Mouse (Mus musculus): ENCODE data around the gene Kcna2. TPM values are rescaled to one million over a fixed set of nuclear protein-coding genes. Genes with fewer than 3 reads are reported as not detected.
A peak's percentile ranks its signal among the peaks of the same experiment; 100 is the strongest.

The Kcna2 gene
- 0.72 and 0.80 TPM in 2 replicates for polyA plus RNA-seq (2015; fragmentation: Nextera tagmentation; extraction: Ambion mirVana)

- Histone ChIP-seq H3K36me3 (ENCODE audit: control insufficient read depth, insufficient read depth, low read length) (no peaks in the 10 kb centered on the region), H3K9me3 (ENCODE audit: control insufficient read depth, low read length) (no peaks in the 10 kb centered on the region), H3K27me3 (ENCODE audit: control insufficient read depth, insufficient read depth, low read depth, low read length) (peaks cover 46% of the 10 kb centered on the region), H3K4me3 (ENCODE audit: low read length) (peak within 1 kb of the TSS; percentile 47), H3K9ac (ENCODE audit: low read length) (peak within 1 kb of the TSS; percentile 60), H3K4me1 (replicated peaks; ENCODE audit: control insufficient read depth, insufficient read depth, low read length) (0 out of 2 replicates have a peak, but pooled peaks cover 5% of the 10 kb centered on the region), H3K27ac (ENCODE audit: low read length) (no peak within 1 kb of the TSS), H3K4me2 (ENCODE audit: low read depth, low read length) (peak within 1 kb of the TSS; percentile 72)
- no peak for ATAC-seq (ENCODE audit: low read depth)
- 4% methylated on average over 16 of the region's 16 CpGs for WGBS
Measured at GRCm38 (mm10) chr3:107100811-107101455, at the start of gene Kcna2. TSS of gene Kcna2 (plus strand) at chr3:107101146.

GRCm38 (mm10) chr3:107061468-107061867 lies 39.5 kb upstream of the Kcna2 start:
- Histone ChIP-seq H3K9ac (ENCODE audit: low read length) (no peak overlapping the region), H3K36me3 (ENCODE audit: control insufficient read depth, insufficient read depth, low read length) (no peaks in the 10 kb centered on the region), H3K27me3 (ENCODE audit: control insufficient read depth, insufficient read depth, low read depth, low read length) (no peaks in the 10 kb centered on the region), H3K27ac (ENCODE audit: low read length) (no peak overlapping the region), H3K4me1 (replicated peaks; ENCODE audit: control insufficient read depth, insufficient read depth, low read length) (no peaks in the 10 kb centered on the region), H3K4me3 (ENCODE audit: low read length) (no peak overlapping the region), H3K9me3 (ENCODE audit: control insufficient read depth, low read length) (no peaks in the 10 kb centered on the region), H3K4me2 (ENCODE audit: low read depth, low read length) (no peak overlapping the region)
- ATAC-seq (ENCODE audit: low read depth) = no peak
- 61% methylated on average over 1 of the region's 1 CpGs for WGBS

GRCm38 (mm10) chr3:107062771-107063170 lies 38.2 kb upstream of the Kcna2 start:
- Histone ChIP-seq H3K4me3 (ENCODE audit: low read length) (no peak overlapping the region), H3K36me3 (ENCODE audit: control insufficient read depth, insufficient read depth, low read length) (no peaks in the 10 kb centered on the region), H3K4me1 (replicated peaks; ENCODE audit: control insufficient read depth, insufficient read depth, low read length) (no peaks in the 10 kb centered on the region), H3K4me2 (ENCODE audit: low read depth, low read length) (no peak overlapping the region), H3K9ac (ENCODE audit: low read length) (no peak overlapping the region), H3K27ac (ENCODE audit: low read length) (no peak overlapping the region), H3K9me3 (ENCODE audit: control insufficient read depth, low read length) (no peaks in the 10 kb centered on the region), H3K27me3 (ENCODE audit: control insufficient read depth, insufficient read depth, low read depth, low read length) (no peaks in the 10 kb centered on the region)
- WGBS = 49% methylated on average over 1 of the region's 1 CpGs
- no peak for ATAC-seq (ENCODE audit: low read depth)

GRCm38 (mm10) chr3:107065510-107066095 lies 35.3 kb upstream of the Kcna2 start:
- H3K9ac ChIP-seq (ENCODE audit: low read length) = no peak overlapping the region
- 58% methylated on average over 6 of the region's 6 CpGs for WGBS
- no peak for ATAC-seq (ENCODE audit: low read depth)
- no peaks in the 10 kb centered on the region for H3K27me3 ChIP-seq (ENCODE audit: control insufficient read depth, insufficient read depth, low read depth, low read length)
- H3K4me3 ChIP-seq (ENCODE audit: low read length) = no peak overlapping the region
- no peaks in the 10 kb centered on the region for H3K4me1 ChIP-seq (replicated peaks; ENCODE audit: control insufficient read depth, insufficient read depth, low read length)
- no peak overlapping the region for H3K27ac ChIP-seq (ENCODE audit: low read length)
- no peaks in the 10 kb centered on the region for H3K9me3 ChIP-seq (ENCODE audit: control insufficient read depth, low read length)
- H3K36me3 ChIP-seq (ENCODE audit: control insufficient read depth, insufficient read depth, low read length) = no peaks in the 10 kb centered on the region
- H3K4me2 ChIP-seq (ENCODE audit: low read depth, low read length) = no peak overlapping the region

- 77% methylated on average over 7 of the region's 7 CpGs for WGBS
- Histone ChIP-seq H3K36me3 (ENCODE audit: control insufficient read depth, insufficient read depth, low read length) (no peaks in the 10 kb centered on the region), H3K27ac (ENCODE audit: low read length) (no peak overlapping the region), H3K9ac (ENCODE audit: low read length) (no peak overlapping the region), H3K4me2 (ENCODE audit: low read depth, low read length) (no peak overlapping the region), H3K27me3 (ENCODE audit: control insufficient read depth, insufficient read depth, low read depth, low read length) (no peaks in the 10 kb centered on the region), H3K4me1 (replicated peaks; ENCODE audit: control insufficient read depth, insufficient read depth, low read length) (no peaks in the 10 kb centered on the region), H3K4me3 (ENCODE audit: low read length) (no peak overlapping the region), H3K9me3 (ENCODE audit: control insufficient read depth, low read length) (no peaks in the 10 kb centered on the region)
- ATAC-seq (ENCODE audit: low read depth) = no peak
Measured at GRCm38 (mm10) chr3:107066165-107066850, 34.6 kb upstream of the Kcna2 start.

GRCm38 (mm10) chr3:107067245-107067644 lies 33.7 kb upstream of the Kcna2 start:
- Histone ChIP-seq H3K9me3 (ENCODE audit: control insufficient read depth, low read length) (no peaks in the 10 kb centered on the region), H3K4me2 (ENCODE audit: low read depth, low read length) (no peak overlapping the region), H3K4me1 (replicated peaks; ENCODE audit: control insufficient read depth, insufficient read depth, low read length) (no peaks in the 10 kb centered on the region), H3K9ac (ENCODE audit: low read length) (no peak overlapping the region), H3K27me3 (ENCODE audit: control insufficient read depth, insufficient read depth, low read depth, low read length) (no peaks in the 10 kb centered on the region), H3K27ac (ENCODE audit: low read length) (no peak overlapping the region), H3K36me3 (ENCODE audit: control insufficient read depth, insufficient read depth, low read length) (no peaks in the 10 kb centered on the region), H3K4me3 (ENCODE audit: low read length) (no peak overlapping the region)
- WGBS = 74% methylated on average over 6 of the region's 6 CpGs
- no peak for ATAC-seq (ENCODE audit: low read depth)

GRCm38 (mm10) chr3:107073863-107074262 lies 27.1 kb upstream of the Kcna2 start:
- no peak for ATAC-seq (ENCODE audit: low read depth)
- H3K27ac ChIP-seq (ENCODE audit: low read length) = no peak overlapping the region
- no peaks in the 10 kb centered on the region for H3K9me3 ChIP-seq (ENCODE audit: control insufficient read depth, low read length)
- H3K4me3 ChIP-seq (ENCODE audit: low read length) = no peak overlapping the region
- H3K4me2 ChIP-seq (ENCODE audit: low read depth, low read length) = no peak overlapping the region
- no peak overlapping the region for H3K9ac ChIP-seq (ENCODE audit: low read length)
- no peaks in the 10 kb centered on the region for H3K27me3 ChIP-seq (ENCODE audit: control insufficient read depth, insufficient read depth, low read depth, low read length)
- 53% methylated on average over 2 of the region's 2 CpGs for WGBS
- no peaks in the 10 kb centered on the region for H3K36me3 ChIP-seq (ENCODE audit: control insufficient read depth, insufficient read depth, low read length)
- H3K4me1 ChIP-seq (replicated peaks; ENCODE audit: control insufficient read depth, insufficient read depth, low read length) = no peaks in the 10 kb centered on the region

- Histone ChIP-seq H3K9me3 (ENCODE audit: control insufficient read depth, low read length) (no peaks in the 10 kb centered on the region), H3K4me2 (ENCODE audit: low read depth, low read length) (no peak overlapping the region), H3K4me1 (replicated peaks; ENCODE audit: control insufficient read depth, insufficient read depth, low read length) (no peaks in the 10 kb centered on the region), H3K9ac (ENCODE audit: low read length) (no peak overlapping the region), H3K36me3 (ENCODE audit: control insufficient read depth, insufficient read depth, low read length) (no peaks in the 10 kb centered on the region), H3K27me3 (ENCODE audit: control insufficient read depth, insufficient read depth, low read depth, low read length) (no peaks in the 10 kb centered on the region), H3K4me3 (ENCODE audit: low read length) (no peak overlapping the region), H3K27ac (ENCODE audit: low read length) (no peak overlapping the region)
- no peak for ATAC-seq (ENCODE audit: low read depth)
- WGBS = 75% methylated on average over 1 of the region's 1 CpGs
Measured at GRCm38 (mm10) chr3:107075705-107076104, 25.2 kb upstream of the Kcna2 start.

- no peaks in the 10 kb centered on the region for H3K4me1 ChIP-seq (replicated peaks; ENCODE audit: control insufficient read depth, insufficient read depth, low read length)
- WGBS = 48% methylated on average over 3 of the region's 3 CpGs
- 0 out of 2 replicates have a peak overlapping the region, but pooled peaks have one; percentile 36 for H3K27ac ChIP-seq (ENCODE audit: low read length)
- no peak overlapping the region for H3K9ac ChIP-seq (ENCODE audit: low read length)
- no peaks in the 10 kb centered on the region for H3K27me3 ChIP-seq (ENCODE audit: control insufficient read depth, insufficient read depth, low read depth, low read length)
- H3K36me3 ChIP-seq (ENCODE audit: control insufficient read depth, insufficient read depth, low read length) = no peaks in the 10 kb centered on the region
- no peak overlapping the region for H3K4me3 ChIP-seq (ENCODE audit: low read length)
- peak; percentile 93 for ATAC-seq (ENCODE audit: low read depth)
- H3K4me2 ChIP-seq (ENCODE audit: low read depth, low read length) = no peak overlapping the region
- no peaks in the 10 kb centered on the region for H3K9me3 ChIP-seq (ENCODE audit: control insufficient read depth, low read length)
Measured at GRCm38 (mm10) chr3:107076658-107077057, 24.3 kb upstream of the Kcna2 start.

Measured in lung, embryonic 16.5 days (tissue).